Mouse (Mus musculus) thymus, adult 2 months (tissue): Measurements from ENCODE around the gene Klf6.

ENCODE experiments used
- CTCF ChIP-seq: fragments of 200-500 bp; IDR thresholded peaks from 2 replicates; pipeline ENCODE4 v1.5.1; 2012; ENCODE audit warnings: mild to moderate bottlenecking, control low read depth, low read length, moderate library complexity, borderline replicate concordance; ENCODE audit not compliant: control insufficient read depth, poor library complexity, insufficient read depth; ENCODE audit errors: extremely low read depth
- POLR2A ChIP-seq: fragments of 200-500 bp; IDR thresholded peaks from 2 replicates; pipeline ENCODE4 v1.6.1; 2012; ENCODE audit warnings: mild to moderate bottlenecking, low read length, control low read depth, moderate library complexity; ENCODE audit not compliant: control insufficient read depth, poor library complexity, insufficient read depth; ENCODE audit errors: extremely low read depth

DNA sequence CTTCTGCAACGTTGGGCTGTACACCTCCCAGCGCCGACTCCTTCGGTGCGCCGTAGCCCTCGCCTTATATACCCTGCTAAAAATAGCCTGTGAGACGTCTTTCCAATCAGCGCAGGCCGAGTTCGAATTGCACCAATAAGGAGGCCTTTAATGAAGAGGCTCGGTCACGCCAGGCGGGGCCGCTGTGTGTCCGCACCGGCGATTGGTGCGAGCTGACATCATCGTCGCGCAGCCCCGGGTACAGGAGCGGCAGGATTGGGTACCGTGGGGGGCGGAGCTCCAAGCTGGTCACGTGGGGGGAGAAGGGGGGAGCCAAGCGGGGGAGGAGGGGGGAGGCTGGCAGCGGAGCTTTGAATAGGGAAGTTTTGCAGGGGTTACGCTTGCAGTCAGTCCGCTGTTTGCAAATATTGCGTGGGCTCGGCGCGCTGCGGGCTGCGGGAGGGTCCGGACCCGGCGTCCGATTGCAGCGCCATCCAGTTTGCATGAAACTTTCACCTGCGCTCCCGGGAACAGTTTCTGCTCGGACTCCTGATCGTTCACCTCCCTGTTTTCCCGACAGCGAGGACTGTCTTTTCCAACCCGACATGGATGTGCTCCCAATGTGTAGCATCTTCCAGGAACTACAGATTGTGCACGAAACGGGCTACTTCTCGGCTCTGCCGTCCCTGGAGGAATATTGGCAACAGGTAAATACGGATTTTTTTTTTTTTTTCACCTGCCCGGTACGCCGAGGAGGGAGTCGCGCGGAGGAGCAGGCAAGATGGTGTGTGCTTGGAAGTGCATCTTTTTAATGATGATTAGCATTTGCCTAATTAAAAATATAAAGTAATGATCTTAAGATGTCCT, at the start of gene Klf6:
- TF ChIP-seq POLR2A (peak; percentile 100), CTCF (no peak)
